Mouse (Mus musculus) left cerebral cortex, adult 2 months (tissue): ENCODE data around the gene Krtap10-4. TPM values are rescaled to one million over a fixed set of nuclear protein-coding genes. Genes with fewer than 3 reads are reported as not detected.

ENCODE experiments used
- DNase-seq, 2 experiments: peaks; one replicate each; pipeline ENCODE4 v3.0.0; 2021 to 2022; ENCODE audit warnings: low spot score in 2 of 2, mixed read lengths in 1 of 2; ENCODE audit errors: extremely low spot score in 1 of 2
- H3K27ac ChIP-seq: fragments of 200-600 bp; 2 replicates; pipeline ENCODE4 v1.8.1; 2022
- H3K4me3 ChIP-seq: fragments of 200-600 bp; 2 replicates; pipeline ENCODE4 v1.8.1; 2022
- CTCF ChIP-seq: fragments of 200-600 bp; IDR thresholded peaks from 2 replicates; pipeline ENCODE4 v1.8.1; 2022; ENCODE audit warnings: antibody characterized with exemption, mild to moderate bottlenecking, moderate library complexity
- intact Hi-C: fragments of 180-260 bp; cut with DNase I; formaldehyde crosslinking; loops from one replicate; pipeline ENCODE4 v1.15.1; 2025
- long read RNA-seq, 2 experiments: library from polyadenylated mRNA; stranded (forward); transcript quantifications; one replicate each; pipeline ENCODE4 v2.0.0; 2021; ENCODE audit warnings: borderline mapping rate in 2 of 2
- total RNA-seq, 2 experiments: library from RNA; stranded (reverse); gene quantifications; 2 replicates each; pipeline ENCODE4 v1.2.3; 2021

The Krtap10-4 gene
- not detected for total RNA-seq
- long read RNA-seq, experiment 1 = 0 reads
- long read RNA-seq, experiment 2 = 0 reads

- intact Hi-C loops = no loop called here
- Histone ChIP-seq H3K27ac (no peak within 1 kb of the TSS), H3K4me3 (no peak within 1 kb of the TSS)
- no peak for DNase-seq
- TF ChIP-seq CTCF = no peak
Measured at GRCm38 (mm10) chr10:77826951-77827350, at the start of gene Krtap10-4. Krtap10-4 (minus strand) TSS chr10:77827095.

- intact Hi-C loops = no loop called here
- H3K27ac ChIP-seq = no peak overlapping the region
- no peak for DNase-seq
- TF ChIP-seq CTCF = no peak
- no peak overlapping the region for H3K4me3 ChIP-seq
Measured at GRCm38 (mm10) chr10:77869651-77870050, 42.8 kb upstream of the Krtap10-4 start.

GRCm38 (mm10) chr10:77867546-77867945 is 40.7 kb upstream of the Krtap10-4 start:
- DNase-seq = no peak
- no peak for TF ChIP-seq CTCF
- H3K27ac ChIP-seq = no peak overlapping the region
- intact Hi-C loops = no loop called here
- no peak overlapping the region for H3K4me3 ChIP-seq

GRCm38 (mm10) chr10:77864762-77865143 is 37.9 kb upstream of the Krtap10-4 start:
- Histone ChIP-seq H3K4me3 (no peak overlapping the region), H3K27ac (no peak overlapping the region)
- no peak for TF ChIP-seq CTCF
- intact Hi-C loops = loop anchor here (5.0 kb wide), 1 partner anchor 67 kb away; the partner anchor contains the start of genes Gm19668 and Gm9639
- DNase-seq = no peak

GRCm38 (mm10) chr10:77864067-77864761 is 37.3 kb upstream of the Krtap10-4 start:
- no peak for DNase-seq
- no peak for TF ChIP-seq CTCF
- intact Hi-C loops = loop anchor here (5.0 kb wide), 1 partner anchor 67 kb away; the partner anchor contains the start of genes Gm19668 and Gm9639
- Histone ChIP-seq H3K27ac (no peak overlapping the region), H3K4me3 (no peak overlapping the region)

- no peak within 1 kb of the TSS for H3K27ac ChIP-seq
- intact Hi-C loops = loop anchor here (5.0 kb wide), 1 partner anchor 64 kb away; the partner anchor contains the start of genes Gm19668 and Gm9639
- DNase-seq = no peak
- TF ChIP-seq CTCF = no peak
- H3K4me3 ChIP-seq = no peak within 1 kb of the TSS
Measured at GRCm38 (mm10) chr10:77861675-77862074, 34.8 kb upstream of the Krtap10-4 start, which contains the start of gene Gm3285. Gm3285 (plus strand) TSS chr10:77861975.

- intact Hi-C loops = no loop called here
- TF ChIP-seq CTCF = no peak
- no peak for DNase-seq
- no peak within 1 kb of the TSS for H3K27ac ChIP-seq
- no peak within 1 kb of the TSS for H3K4me3 ChIP-seq
Measured at GRCm38 (mm10) chr10:77852559-77852958, 25.7 kb upstream of the Krtap10-4 start, which contains the start of gene Gm10318. Gm10318 (plus strand) TSS chr10:77852859.

- intact Hi-C loops = no loop called here
- Histone ChIP-seq H3K27ac (no peak overlapping the region), H3K4me3 (no peak overlapping the region)
- no peak for TF ChIP-seq CTCF
- no peak for DNase-seq
Measured at GRCm38 (mm10) chr10:77847538-77847937, 20.6 kb upstream of the Krtap10-4 start.

GRCm38 (mm10) chr10:77846961-77847360 is 20.1 kb upstream of the Krtap10-4 start:
- intact Hi-C loops = no loop called here
- no peak for DNase-seq
- no peak for TF ChIP-seq CTCF
- Histone ChIP-seq H3K4me3 (no peak overlapping the region), H3K27ac (no peak overlapping the region)

- no peak within 1 kb of the TSS for H3K4me3 ChIP-seq
- no peak for TF ChIP-seq CTCF
- no peak within 1 kb of the TSS for H3K27ac ChIP-seq
- intact Hi-C loops = no loop called here
- DNase-seq = no peak
Measured at GRCm38 (mm10) chr10:77846503-77846902, 19.6 kb upstream of the Krtap10-4 start, which contains the start of gene Gm36176. Gm36176 (plus strand) TSS chr10:77846803.

GRCm38 (mm10) chr10:77839006-77839405 is 12.1 kb upstream of the Krtap10-4 start:
- intact Hi-C loops = no loop called here
- Histone ChIP-seq H3K4me3 (no peak overlapping the region), H3K27ac (no peak overlapping the region)
- no peak for DNase-seq
- no peak for TF ChIP-seq CTCF

GRCm38 (mm10) chr10:77835647-77836046 is 8.8 kb upstream of the Krtap10-4 start, which contains the start of gene Krtap10-10:
Krtap10-10 (plus strand) TSS chr10:77835947.
- no peak for TF ChIP-seq CTCF
- intact Hi-C loops = no loop called here
- Histone ChIP-seq H3K27ac (no peak within 1 kb of the TSS), H3K4me3 (no peak within 1 kb of the TSS)
- peak; percentile 13 to 22 for DNase-seq
